Mouse (Mus musculus) layer of hippocampus, adult 11-12 months (tissue): ENCODE data around the gene Bmf.
"Not testable (repeated sequence)": the region's sequence is repeated elsewhere in the genome, so short reads cannot be mapped to it uniquely, and the experiment has no call there.

Experiments
- DNase-seq: peaks from one replicate; pipeline ENCODE4 v3.0.0; 2022; ENCODE audit warnings: low spot score

Bmf gene

DNA sequence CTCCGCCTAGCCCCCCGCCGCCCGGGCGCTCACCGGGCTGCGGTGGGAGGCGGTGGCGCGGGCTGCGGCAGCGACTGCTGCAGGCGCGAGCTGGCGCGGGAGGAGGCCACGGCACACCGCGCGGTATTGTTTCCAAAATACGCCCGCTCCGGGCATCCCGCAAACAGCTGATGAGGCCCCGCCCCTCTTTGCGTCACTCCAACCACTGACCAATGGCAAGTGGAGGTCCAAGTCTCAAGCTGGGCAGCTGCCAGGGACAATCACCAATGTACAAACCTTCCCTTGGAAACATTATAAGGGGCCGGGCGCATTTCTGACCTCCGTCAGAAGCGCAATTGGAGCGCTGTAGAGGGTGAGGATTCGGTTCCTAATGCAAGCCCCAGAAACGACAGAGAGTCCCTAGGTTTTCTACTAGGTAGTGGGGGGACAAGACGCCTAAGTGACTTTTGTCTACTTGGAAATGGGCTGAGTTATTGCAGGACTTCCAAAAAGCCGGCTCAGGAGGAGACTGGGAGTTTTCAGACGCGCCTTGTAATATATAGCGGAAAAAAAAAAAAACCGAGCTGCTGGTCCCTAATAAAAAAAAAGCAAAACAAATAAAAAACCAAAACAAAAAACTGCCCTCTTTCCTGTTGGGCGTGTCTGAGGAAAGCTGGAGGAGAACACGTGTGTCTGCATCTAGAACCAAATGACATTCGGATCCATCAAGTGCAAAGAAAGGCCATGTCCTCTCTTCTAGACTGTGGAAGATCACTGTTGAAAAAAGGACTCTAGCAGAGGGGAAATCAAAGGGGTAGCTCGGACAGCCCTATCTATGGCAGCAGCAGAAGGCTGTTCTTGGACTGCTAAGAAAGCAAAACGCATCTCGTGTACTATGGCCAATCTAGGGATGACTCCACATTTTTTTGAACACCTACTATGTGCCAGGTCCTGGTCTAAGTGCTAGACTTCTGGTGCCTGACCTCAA lies at the start of gene Bmf:
Gene Bmf (minus strand): TSS at position 181 of the 967 bp plus-strand sequence.
- DNase-seq: peak; percentile 96

DNA sequence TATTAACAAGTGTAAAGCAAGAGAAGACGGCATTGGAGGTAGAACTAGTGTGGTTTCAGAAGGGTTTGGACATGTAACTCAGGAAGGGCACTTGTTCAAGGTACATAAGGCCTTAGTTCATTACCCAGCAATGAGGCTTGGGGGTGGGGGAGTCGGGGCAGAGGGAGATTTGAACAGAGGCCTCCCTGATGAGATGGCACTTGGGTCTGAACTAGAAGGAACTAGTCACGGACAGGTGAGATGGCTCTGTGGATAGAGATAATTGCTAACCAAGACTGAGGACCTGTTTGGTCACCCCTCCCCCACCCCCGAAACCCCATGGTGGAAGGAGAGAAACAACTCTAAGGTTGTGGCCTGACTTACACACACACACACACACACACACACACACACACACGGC lies 49.6 kb upstream of the Bmf start:
- no peak for DNase-seq

DNA sequence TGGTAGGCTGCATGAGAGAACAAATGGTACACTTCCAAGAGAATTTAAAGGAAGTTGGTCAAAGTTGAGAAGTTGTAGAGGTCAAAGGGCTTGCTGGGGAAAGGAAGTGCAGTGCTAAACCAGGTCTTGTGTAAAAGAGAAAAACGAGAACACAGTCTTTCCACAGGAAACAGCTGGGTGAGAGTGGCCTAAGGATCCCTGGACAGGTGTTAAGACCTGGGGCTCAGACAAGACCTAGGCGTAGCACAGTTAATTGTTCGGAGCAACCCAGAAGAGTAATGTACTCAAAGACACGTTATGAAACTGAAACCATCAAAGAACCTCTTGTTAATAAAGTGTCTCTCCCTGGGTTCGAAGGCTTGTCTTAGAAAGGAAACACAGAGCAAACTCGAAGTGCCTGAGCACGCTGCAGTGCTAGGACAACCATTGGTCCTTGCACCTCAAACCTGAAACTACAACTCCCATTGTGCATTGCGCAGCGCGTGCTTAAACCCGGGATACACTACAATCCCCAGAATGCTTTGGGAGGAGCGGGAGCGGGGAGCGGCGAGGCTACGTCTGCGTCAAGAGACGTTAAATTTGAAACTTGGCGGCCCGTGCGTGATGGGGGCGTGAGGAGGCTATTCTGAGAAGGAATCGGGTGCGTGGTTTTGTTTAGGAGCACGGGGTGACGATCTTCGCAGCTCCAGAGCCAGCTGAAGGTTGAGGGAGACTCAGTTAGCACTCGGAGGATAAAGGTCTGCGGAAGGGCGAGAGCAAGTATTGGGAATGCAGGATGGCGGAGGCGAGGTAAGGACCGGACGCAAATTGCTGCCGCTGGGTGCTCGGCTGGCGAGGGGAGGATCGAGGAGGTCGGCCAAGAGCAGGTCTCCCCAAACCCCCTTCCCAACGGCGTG lies 48.4 kb upstream of the Bmf start, which contains the start of gene Bub1b:
Gene Bub1b (plus strand): TSS at position 539 of the 896 bp plus-strand sequence.
- peak; percentile 91 for DNase-seq

DNA sequence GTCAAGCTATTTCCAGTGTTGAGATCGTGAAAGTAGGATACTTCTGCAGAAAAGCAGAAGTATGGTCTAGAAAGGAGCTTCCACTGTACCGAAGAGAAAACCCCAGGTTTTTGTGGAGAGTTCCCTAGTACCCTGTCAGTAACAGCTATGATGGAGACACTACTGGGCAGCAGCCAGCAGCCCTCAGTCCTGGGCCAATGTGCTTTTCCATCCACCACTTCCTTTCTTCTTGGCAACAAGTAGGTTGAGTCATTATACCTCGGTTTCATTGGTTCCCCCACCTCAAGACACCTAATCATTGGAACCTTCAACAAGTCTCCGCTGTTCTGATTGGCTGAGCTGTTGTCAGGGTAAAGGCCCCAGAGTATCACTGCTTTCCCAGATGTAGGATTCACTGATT lies 41.6 kb upstream of the Bmf start:
- DNase-seq: no peak

DNA sequence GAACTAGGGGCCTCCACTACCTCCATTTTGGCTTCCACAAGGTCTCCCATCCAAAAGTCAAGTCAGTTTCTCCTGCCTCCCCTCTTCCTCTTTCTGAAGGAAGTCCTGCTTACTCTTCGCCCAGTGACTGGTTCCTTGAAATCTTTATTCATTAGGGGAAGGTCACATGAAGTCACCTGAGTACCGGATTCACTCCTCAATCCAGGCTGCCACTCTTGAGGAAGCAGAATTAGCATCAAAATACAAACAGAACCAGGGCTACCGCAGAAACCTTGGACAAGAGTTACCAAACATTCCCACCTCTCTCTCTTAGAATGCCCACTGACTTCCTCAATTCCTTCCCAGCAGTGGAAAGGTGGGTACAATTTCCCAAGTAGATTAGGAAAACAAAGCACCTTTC lies 38.2 kb upstream of the Bmf start:
- no peak for DNase-seq

DNA sequence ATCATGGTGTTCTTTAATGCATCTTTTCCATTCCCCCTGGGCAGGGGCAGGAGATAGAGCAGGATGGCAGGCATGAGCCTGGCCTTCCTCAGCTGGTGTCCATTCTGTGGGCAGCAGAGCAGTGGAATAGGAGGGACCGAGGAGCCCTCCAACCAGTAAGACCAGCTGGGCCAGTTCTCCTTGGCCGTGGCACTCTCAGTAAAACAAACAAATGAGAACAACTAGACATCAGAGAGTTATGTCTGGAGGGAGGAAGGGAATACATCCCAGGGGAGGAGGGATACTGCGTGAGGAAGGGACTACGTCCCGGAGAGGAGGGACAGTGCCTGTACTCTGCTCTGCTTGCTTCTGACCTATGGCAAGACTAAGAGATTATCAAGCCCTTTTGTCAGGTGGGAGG lies 36.5 kb upstream of the Bmf start:
- no peak for DNase-seq

DNA sequence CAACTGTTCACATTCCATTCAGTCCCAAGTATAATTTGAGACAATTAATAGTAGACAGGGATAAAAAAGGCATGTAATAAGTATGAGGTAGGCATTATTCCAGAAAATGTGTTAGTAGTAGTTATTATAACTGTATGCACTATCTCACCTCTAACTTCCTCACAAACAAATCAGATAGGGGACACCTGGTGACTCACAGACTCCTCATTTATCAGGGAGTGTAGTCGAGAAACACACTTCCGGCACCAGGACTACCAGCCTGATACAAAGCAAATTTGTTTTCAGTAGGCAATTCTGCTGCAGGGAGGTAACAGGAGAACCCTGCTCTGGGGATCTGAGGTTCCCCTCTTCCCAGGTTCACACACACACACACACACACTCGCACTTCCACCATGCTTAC lies 23.6 kb upstream of the Bmf start:
- no peak for DNase-seq

DNA sequence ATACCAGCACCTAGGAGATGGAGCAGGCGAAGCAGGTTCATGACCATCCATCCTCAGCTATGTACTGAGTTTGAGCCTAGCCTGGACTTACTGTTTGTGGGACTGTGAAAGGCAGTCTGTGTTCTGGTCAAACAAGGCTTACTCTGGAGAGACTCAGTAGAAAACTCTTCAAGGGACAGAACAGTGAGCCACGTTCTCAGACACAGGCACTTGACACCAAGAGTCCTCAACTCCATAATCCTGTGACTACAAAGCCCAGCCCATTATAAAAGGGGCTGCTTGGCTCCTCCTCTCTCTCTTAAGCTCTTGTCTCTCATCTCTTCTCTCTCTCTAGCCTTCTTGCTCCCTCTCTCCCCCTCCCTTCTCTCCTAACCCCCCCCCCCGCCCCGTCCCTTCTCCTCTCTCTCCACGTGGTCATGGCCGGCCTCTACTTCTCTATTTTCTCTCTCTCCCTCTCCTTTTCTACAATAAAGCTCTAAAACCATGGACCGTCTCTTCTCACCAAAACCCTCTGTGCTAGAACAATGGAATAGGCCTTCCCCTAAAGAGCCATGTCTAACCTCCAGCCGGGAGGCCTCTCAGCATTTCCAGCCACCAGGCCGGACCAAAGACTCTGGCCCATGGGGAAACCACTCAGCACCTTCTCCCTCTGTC lies 22.8 kb upstream of the Bmf start:
- DNase-seq: no peak

DNA sequence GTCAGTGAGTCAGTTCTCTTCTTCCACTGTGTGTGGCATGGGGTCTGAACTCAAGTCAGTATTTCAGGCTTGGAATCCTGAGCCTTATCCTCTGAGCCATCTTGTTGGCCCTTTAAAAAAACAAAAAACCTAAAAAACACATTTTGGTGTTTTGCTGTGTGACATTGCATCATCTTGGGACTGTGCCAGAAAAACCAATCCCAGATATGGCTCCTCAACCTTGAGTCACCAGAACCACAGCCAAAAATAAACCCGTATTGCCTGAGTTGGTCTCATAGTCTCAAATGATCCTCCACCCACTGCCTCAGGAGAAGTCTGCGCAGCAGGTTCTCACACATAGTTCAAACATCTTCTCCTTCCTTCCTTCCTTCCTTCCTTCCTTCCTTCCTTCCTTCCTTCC lies 21.5 kb upstream of the Bmf start:
- no peak for DNase-seq

DNA sequence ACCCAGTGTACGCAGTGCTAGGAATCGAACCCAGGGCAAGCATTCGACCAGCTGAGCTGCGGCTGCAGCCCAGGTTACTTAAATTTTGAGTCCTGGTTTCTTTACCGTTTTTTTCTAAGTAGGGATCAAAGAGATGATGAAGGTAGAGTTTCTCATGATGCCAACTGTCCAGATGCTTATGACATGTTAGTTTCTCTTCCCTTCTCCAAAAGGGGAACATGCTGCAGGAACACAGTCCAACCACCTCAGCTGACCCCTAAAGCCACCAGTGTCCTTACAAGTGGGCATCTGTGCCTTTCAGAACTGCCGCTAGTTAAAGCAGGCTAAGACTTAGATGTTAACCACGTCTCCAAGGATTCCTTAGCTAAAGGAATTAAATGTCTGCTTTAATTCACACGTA lies 17.7 kb upstream of the Bmf start:
- no peak for DNase-seq

DNA sequence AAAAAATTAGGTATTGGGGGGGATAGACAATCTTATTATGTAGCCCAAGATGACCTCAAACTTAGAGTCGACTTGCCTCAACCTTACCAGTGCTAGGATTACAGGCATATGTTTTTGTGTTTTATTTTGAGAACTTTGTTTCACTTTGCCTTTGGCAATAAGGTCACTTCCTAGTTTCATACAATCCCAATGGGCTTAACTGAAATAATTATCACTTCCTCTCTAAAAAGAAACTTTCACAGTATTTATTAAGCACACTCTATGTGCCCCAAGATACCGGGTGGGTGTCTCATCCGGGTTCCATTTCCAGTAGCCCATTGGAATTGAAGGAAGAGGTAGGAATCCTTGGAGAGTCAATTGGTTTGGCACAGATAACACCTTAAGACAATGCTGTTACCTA lies 12.9 kb upstream of the Bmf start:
- no peak for DNase-seq

DNA sequence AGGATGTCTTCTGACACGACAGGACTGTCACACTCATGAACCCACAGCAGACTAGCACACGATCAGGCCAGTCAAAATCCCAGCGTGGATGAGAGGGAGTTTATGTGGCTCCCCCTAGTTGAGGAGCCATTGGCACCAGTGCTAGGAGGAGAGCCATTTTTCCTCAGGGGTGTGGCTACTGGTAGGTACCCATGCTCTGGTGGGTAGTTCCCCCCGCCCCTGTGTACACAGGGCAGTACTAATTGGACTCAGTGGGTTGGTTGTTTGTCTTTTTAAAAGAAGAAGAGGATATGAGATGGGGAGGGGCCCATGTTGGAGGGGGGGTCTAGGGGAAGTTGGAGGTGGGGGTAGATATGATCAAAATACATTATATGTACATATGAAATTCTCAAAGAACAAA lies 12.5 kb upstream of the Bmf start:
- DNase-seq: no peak

DNA sequence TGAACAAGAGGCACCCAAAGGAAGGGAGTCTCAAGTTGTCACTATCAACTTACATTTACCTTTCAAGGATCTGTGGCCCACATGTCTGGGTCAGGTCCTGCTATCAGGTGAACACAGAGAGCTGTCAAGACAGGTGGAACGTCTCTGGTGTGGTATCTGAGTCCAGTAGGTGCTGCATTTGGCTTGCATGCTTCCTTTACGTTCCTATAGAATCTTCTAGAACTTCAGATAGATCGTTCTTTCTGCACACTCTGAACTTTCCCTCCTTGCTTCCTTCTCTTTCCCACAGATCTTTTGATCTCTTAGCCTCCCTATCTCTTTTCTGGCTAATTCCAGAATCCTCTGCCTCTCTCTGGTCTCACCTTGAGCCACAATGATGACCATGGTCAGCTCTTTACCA lies 8.9 kb upstream of the Bmf start:
- DNase-seq: no peak

DNA sequence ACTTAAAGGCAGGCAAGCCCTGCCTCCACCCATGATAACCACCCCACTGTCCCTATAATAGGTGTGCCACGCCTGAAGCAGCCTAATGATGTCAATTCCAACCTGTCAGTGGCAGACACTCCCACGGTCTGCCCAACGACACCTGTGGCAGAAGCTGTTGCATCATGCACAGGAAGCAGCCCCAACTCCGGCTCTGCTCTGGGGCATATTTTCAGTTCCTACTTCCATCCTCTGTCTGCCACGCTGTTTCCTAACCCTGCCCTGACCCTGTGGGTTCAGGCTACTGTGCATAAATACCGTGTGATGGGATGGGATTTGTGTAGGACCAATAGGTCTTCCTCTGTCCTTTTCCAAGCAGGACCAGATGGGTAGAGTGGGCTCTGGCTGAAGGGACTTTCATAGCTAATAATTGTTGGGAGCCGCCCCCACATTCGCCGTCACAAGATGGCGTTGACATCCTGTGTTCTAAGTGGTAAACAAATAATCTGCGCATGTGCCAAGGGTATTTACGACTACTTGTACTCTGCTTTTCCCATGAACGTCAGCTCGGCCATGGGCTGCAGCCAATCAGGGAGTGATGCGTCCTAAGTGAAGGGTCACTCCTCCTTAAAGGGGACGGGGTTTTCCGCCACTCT lies 5.0 kb upstream of the Bmf start:
- not testable (repeated sequence) for DNase-seq

DNA sequence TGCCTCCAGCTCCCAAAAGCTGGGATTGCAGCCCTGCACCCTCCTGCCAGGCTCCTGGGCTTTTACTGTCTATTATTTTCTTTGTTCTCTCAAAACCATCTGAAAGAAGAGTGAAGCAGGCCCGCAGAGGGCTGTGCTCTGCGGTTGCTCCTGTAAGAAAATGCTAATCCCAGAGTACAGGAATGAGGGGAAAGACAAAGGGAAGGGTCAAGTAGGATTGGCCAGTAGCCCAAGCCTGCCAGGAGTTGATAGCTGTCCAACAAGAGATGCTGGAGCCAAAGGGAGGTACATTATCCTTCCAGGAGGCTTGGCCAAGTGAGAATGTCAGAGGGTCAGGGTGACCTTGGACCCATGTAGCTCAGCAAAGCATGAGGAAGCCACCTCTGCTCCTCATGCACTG lies 2.1 kb upstream of the Bmf start:
- no peak for DNase-seq

DNA sequence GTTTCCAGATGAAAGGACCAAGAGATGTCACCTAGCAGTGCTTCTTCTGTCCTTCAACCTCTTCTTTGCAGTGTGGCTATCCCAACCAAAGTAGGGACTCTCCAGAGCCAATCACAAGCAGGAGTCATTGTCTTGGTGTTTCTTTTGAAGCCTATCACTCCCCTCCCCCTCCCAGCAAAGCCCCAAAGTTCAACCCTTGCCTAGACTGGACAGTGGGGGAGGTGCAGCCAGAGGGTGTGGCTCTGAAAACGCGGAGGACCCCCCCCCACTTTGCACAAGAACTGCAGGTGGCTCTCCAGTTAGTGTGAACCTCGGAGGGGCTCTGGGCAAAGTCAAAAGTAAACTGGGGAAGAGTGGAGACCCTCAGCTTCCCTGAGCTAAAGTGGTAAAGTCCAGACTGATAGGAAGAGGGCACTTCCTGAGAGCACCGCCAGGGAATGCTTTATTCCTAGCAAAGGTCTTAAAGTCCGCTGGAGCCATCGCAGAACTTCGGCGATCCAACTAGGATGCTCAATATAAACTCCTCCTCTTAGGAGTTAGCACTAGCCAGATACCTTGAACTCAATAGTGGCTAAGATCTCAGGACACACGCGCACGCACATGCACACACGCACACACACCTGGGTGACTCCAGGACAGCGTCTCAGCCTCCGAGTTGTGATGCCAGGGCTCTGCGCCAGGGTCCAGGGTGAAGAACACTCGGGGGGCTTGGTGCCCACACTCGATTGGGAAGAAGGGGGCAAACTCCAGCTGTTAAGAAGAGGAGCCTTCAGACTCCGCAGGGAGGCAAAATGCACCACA lies 866 bp downstream of the Bmf start:
- DNase-seq: no peak

DNA sequence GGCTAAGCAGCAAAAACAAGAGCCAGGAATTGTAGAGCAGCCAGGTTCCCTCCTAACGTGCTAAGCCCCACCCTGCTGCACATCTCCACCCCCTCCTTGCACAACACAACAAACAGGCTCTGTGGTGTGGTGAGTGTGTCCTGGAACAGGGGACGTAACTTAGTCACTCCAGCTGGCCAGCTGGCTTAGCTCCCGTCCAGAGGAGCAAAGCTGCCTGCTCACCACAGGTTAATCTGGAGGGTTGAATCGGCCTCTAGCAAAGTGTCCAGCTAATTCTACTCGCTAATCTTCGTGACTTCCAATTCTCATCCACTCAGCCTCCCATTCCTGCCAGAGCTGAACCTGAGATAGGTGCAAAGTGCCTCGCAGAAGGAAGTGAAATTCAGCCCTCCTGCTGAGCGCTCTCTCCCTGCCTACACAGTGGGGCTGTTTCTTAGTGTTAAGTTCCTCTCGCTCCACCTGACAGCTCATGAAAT lies 1.9 kb downstream of the Bmf start:
- no peak for DNase-seq

DNA sequence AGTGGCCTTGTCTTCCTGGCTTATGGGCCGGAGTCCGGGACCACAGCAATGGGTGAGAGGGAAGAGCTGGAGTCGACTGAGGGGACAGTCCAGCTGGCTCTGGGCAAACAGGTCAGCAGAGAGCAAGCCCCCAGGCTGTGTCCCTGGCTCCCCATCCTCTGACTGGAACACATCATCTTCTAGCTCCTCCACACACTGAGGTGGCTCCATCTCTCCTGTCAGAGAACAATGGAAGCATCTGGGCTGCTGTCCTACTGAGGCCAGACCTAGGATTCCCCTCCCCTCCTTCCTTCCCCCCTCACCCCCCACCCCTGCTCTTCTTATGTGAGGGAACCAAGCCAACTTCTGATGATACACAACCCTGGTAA lies 2.7 kb downstream of the Bmf start:
- DNase-seq: no peak

DNA sequence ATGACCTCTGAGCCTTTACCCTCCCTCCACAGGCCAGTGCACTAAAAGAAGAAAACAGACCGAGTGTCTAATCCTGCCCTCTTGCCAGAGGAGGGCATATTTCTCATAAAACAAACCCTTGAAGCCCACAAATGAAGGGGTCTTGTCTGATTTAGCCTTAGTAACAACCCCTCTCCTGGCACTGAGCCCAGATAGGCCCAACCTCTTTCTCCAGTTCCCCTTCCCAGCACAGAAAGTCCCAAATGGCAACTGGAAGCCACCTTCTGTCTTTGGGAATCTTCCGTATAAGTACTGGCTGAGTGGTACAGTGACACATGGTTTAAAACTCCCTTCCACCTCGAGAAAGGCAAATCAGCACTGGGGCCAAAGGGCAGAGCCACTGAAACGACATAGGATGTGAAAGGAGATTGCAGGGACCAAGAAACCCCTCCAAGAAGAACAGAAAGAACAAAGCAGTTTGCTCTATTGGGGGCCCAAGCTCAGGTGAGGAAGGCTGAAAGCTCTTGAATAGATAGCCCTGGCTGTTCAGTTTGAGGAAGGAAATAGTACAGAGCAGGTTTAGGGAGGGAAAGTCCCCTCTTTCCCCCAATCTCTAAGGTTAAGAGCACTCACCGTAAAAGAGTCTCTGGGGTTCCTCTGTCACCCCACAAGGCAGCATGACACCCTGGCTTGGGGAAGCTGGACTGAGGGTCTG lies 3.2 kb downstream of the Bmf start:
- DNase-seq: no peak
